Mouse (Mus musculus) forebrain, embryonic 10.5 days (tissue): ENCODE measurements at regions not wholly inside any gene's neighbourhood (a gene's known extent, or its start where the extent isn't known, plus 50 kb on each side); places are given as distances from the start of the nearest gene placed in this dataset.

Source experiments
- DNase-seq: peaks from one replicate; pipeline ENCODE4 v3.0.0-alpha.2; 2017; ENCODE audit warnings: low spot score; ENCODE audit errors: extremely low spot score
- H3K27ac ChIP-seq: fragments of 300-500 bp; sonication (generic); 2 replicates; pipeline ENCODE4 v1.5.1; 2016; ENCODE audit warnings: mild to moderate bottlenecking
- H3K27me3 ChIP-seq: fragments of 300-500 bp; sonication (generic); 2 replicates; pipeline ENCODE4 v1.6.1; 2016; ENCODE audit warnings: mild to moderate bottlenecking; ENCODE audit not compliant: poor library complexity, severe bottlenecking
- H3K36me3 ChIP-seq: fragments of 300-500 bp; sonication (generic); replicated peaks from 2 replicates; pipeline ENCODE4 v1.6.1; 2016; ENCODE audit warnings: mild to moderate bottlenecking, moderate library complexity
- H3K4me1 ChIP-seq: fragments of 300-500 bp; sonication (generic); 2 replicates; pipeline ENCODE4 v1.6.1; 2016
- H3K4me3 ChIP-seq: fragments of 300-500 bp; sonication (generic); 2 replicates; pipeline ENCODE4 v1.5.1; 2016; ENCODE audit warnings: mild to moderate bottlenecking, moderate library complexity
- H3K9me3 ChIP-seq: fragments of 300-500 bp; sonication (generic); 2 replicates; pipeline ENCODE4 v1.6.1; 2016; ENCODE audit warnings: mild to moderate bottlenecking, moderate library complexity
- WGBS: fragments of 180-500 bp; shearing (Covaris S2); methylation state at CpG from one replicate; pipeline ENCODE4 v1.1.7; 2016; 5-methylcytosine and 5-hydroxymethylcytosine counted together

GRCm38 (mm10) chr4:48909161-48909560 lies 149.9 kb upstream of the Plppr1 start:
- H3K36me3 ChIP-seq = no peaks in the 10 kb centered on the region
- no peak overlapping the region for H3K27ac ChIP-seq
- no peaks in the 10 kb centered on the region for H3K9me3 ChIP-seq
- no peaks in the 10 kb centered on the region for H3K4me1 ChIP-seq
- no peak for DNase-seq
- no peaks in the 10 kb centered on the region for H3K27me3 ChIP-seq
- H3K4me3 ChIP-seq = no peak overlapping the region
- WGBS = 82% methylated on average over 2 of the region's 2 CpGs

DNA sequence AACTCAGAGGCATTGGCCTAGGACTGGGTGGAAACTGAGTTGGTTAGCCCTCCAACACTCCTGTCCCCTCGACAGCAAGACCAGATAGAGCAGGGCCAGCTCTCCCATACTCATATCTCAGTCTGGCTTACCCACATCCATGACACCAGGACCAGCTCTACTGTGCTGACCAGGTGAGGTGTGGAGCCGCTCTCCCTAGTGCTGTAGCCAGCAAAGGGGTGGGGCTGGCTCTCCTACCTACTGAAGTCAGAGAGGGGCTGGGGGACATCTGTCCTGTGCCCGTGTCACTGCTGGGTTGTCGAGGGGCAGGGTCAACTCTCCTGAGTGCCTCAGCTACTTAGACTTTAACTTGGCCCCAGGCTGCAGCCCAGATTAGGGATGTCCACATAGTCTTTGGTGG lies 145.8 kb upstream of the Plppr1 start:
- Histone ChIP-seq H3K9me3 (no peaks in the 10 kb centered on the region), H3K4me1 (no peaks in the 10 kb centered on the region), H3K27ac (no peak overlapping the region), H3K27me3 (no peaks in the 10 kb centered on the region), H3K36me3 (no peaks in the 10 kb centered on the region), H3K4me3 (no peak overlapping the region)
- WGBS = 77% methylated on average over 4 of the region's 4 CpGs
- DNase-seq = no peak

DNA sequence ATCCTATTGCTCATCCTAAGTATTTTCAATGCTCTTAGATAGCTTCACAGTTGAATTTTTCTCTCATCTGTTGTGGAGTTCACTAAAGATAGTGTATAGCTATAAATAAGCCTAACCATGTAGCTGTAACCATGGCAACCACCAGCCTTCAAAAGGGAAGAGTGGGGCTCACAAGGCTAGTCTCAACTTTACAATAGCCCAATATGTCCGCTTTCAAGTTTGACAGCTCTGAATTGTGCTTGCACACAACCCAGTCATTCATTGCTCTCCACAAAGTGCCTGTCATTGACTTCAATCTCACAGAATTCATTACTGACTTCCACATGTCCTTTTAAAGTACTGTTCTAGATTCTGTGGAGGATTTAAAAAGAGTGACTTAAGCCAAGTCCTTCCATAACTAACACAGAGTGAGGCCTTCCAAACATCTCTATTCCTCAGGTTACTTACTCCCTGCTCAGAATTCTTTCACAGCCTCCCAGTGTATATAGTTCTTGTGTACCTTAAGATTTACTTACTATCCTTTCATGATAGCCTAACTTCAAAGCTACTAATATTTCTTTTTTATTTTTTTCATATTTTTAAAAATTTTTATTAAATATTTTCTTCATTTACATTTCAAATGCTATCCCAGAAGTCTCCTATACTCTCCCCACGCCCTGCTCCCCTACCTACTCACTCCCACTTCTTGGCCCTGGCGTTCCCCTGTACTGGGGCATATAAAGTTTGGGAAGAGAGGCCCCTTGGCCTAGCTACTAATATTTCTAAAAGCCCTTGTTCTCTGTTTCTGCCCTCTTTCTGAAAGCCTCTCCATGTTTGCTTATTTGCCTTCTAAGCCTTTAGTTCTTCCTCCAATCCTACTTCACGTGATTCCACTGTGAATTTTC lies 134.3 kb upstream of the Plppr1 start:
- peak; percentile 18 for DNase-seq
- WGBS = 83% methylated on average over 4 of the region's 4 CpGs
- H3K4me1 ChIP-seq = peaks cover 15% of the 10 kb centered on the region

GRCm38 (mm10) chr4:48938420-48938819 lies 120.7 kb upstream of the Plppr1 start:
- no peak for DNase-seq
- Histone ChIP-seq H3K9me3 (no peaks in the 10 kb centered on the region), H3K4me3 (no peak overlapping the region), H3K27ac (no peak overlapping the region), H3K36me3 (no peaks in the 10 kb centered on the region), H3K27me3 (no peaks in the 10 kb centered on the region), H3K4me1 (peaks cover 7% of the 10 kb centered on the region)
- 87% methylated on average over 1 of the region's 1 CpGs for WGBS

More for the DNA sequence above, 134.3 kb upstream of the Plppr1 start:
- Histone ChIP-seq H3K36me3 (no peaks in the 10 kb centered on the region), H3K27ac (no peak overlapping the region), H3K9me3 (no peaks in the 10 kb centered on the region), H3K27me3 (no peaks in the 10 kb centered on the region), H3K4me3 (no peak overlapping the region)

- DNase-seq = no peak
- Histone ChIP-seq H3K27ac (no peak overlapping the region), H3K9me3 (no peaks in the 10 kb centered on the region), H3K27me3 (no peaks in the 10 kb centered on the region), H3K36me3 (no peaks in the 10 kb centered on the region), H3K4me3 (no peak overlapping the region), H3K4me1 (peaks cover 7% of the 10 kb centered on the region)
- WGBS = 87% methylated on average over 6 of the region's 6 CpGs
These were observed 120.2 kb upstream of the Plppr1 start for GRCm38 (mm10) chr4:48938892-48939291.

DNA sequence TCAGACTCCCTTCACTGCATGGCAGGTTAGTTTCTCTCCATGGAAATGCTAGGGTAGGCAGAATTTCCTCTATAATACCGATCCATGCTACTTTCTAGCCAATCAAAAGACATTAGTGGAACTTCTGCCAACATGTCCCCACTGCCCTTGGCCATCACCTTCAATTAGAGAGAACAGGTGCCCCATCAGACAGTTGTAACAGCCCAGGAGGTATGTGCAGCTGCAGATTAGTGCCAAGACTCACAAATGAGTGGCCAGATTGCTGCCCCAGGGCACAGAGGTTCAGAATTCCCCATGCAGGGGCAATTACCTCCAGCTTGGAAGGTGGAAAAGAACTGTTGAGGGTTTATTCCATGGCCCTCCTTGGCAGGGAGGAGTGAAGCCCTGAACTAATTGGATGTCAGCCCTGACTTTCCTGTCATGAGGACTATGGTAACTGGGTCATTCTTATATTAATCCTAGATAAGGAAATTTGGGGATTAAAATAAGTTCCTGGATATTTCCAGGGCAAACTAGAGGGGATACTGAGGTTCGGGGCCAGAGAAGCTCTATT lies 113.7 kb upstream of the Plppr1 start:
- Histone ChIP-seq H3K27ac (no peak overlapping the region), H3K4me3 (no peak overlapping the region), H3K4me1 (no peaks in the 10 kb centered on the region), H3K36me3 (no peaks in the 10 kb centered on the region), H3K9me3 (no peaks in the 10 kb centered on the region), H3K27me3 (no peaks in the 10 kb centered on the region)
- DNase-seq = no peak
- 82% methylated on average over 2 of the region's 2 CpGs for WGBS

- DNase-seq = no peak
- WGBS = 80% methylated on average over 1 of the region's 1 CpGs
- Histone ChIP-seq H3K27me3 (no peaks in the 10 kb centered on the region), H3K9me3 (no peaks in the 10 kb centered on the region), H3K4me3 (no peak overlapping the region), H3K27ac (no peak overlapping the region), H3K4me1 (no peaks in the 10 kb centered on the region), H3K36me3 (no peaks in the 10 kb centered on the region)
These were observed 106.1 kb upstream of the Plppr1 start for GRCm38 (mm10) chr4:48952965-48953364.

DNA sequence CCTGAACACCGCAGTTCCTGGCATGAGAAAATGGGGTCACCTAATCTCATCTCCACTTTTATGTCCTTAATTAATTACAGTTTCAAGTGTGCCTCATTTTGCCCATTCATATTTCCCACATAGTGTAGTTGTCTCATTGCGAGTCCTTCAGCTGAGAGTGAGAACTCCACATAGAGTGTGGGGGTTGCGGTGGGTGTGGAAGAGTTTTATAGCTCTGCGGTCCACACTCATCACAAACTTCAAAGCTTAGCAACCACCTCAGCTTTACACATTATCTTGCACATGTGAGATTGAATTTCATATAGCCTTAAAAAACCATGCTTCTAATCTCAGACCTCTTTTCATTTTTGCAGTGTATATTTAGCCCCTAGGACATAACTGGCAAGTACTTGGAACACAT lies 83.3 kb upstream of the Plppr1 start:
- H3K27me3 ChIP-seq = no peaks in the 10 kb centered on the region
- no peaks in the 10 kb centered on the region for H3K9me3 ChIP-seq
- 95% methylated on average over 4 of the region's 4 CpGs for WGBS
- no peak for DNase-seq
- H3K36me3 ChIP-seq = no peaks in the 10 kb centered on the region
- no peak overlapping the region for H3K27ac ChIP-seq
- H3K4me1 ChIP-seq = no peaks in the 10 kb centered on the region
- no peak overlapping the region for H3K4me3 ChIP-seq

DNA sequence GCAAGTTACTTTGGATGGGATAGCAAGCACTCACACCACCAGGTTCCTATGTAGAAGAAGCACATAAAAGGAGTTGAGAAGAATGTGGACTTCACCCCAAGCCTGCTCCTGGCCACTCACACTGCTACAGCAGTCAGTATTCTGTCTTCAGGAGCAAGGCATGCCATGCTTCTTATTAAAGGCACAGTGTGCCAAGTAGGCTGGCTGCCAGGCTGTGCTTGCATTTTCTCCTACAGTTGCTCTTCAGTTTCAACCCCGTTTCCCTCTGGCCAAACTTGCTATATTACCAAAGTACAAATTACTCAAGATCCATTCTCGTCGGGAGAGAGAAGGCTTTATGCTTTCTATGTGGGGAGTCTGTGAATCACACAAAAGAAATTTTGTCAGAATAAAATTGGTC lies 67.1 kb upstream of the Plppr1 start:
- WGBS = 89% methylated on average over 3 of the region's 3 CpGs

More for the DNA sequence above, 67.1 kb upstream of the Plppr1 start:
- H3K4me3 ChIP-seq = no peak overlapping the region
- H3K27ac ChIP-seq = no peak overlapping the region
- DNase-seq = no peak
- no peaks in the 10 kb centered on the region for H3K36me3 ChIP-seq
- 0 out of 2 replicates have a peak, but pooled peaks cover 3% of the 10 kb centered on the region for H3K4me1 ChIP-seq
- H3K9me3 ChIP-seq = no peaks in the 10 kb centered on the region
- no peaks in the 10 kb centered on the region for H3K27me3 ChIP-seq
